Mouse (Mus musculus): Measurements from ENCODE around the gene Moxd1. TPM values are rescaled to one million over a fixed set of nuclear protein-coding genes. Genes with fewer than 3 reads are reported as not detected.

Moxd1 gene
- 0.26 and 2.7 TPM in 2 replicates for polyA plus RNA-seq (2014; fragmentation: Nextera tagmentation; extraction: Ambion mirVana)

GRCm38 (mm10) chr10:24223449-24224143 is at the start of gene Moxd1:
Gene Moxd1 (plus strand): TSS chr10:24223517.
- Histone ChIP-seq H3K36me3 (ENCODE audit: control insufficient read depth, insufficient read depth, low read length) (no peaks in the 10 kb centered on the region), H3K4me1 (ENCODE audit: control insufficient read depth, insufficient read depth, low read length) (peaks cover 10% of the 10 kb centered on the region; the same call in 1 of the 2 replicates), H3K4me2 (ENCODE audit: low read length) (peak within 1 kb of the TSS; percentile 87), H3K4me3 (replicated peaks; ENCODE audit: low read depth, low read length) (peak within 1 kb of the TSS; percentile 46), H3K27me3 (ENCODE audit: control insufficient read depth, insufficient read depth, low read length) (peaks cover 21% of the 10 kb centered on the region), H3K9ac (replicated peaks; ENCODE audit: low read length) (peak within 1 kb of the TSS; percentile 43), H3K9me3 (ENCODE audit: control insufficient read depth, low read length) (no peaks in the 10 kb centered on the region), H3K27ac (replicated peaks; ENCODE audit: low read depth, low read length) (no peak within 1 kb of the TSS)
- ATAC-seq (ENCODE audit: low FRiP score, low TSS enrichment) (peak; percentile 62; the same call in 1 of the 2 replicates), DNase-seq (peak; percentile 64)
- WGBS = 1% methylated on average over 54 of the region's 56 CpGs

- no peak for ATAC-seq (ENCODE audit: low FRiP score, low TSS enrichment)
Observed at GRCm38 (mm10) chr10:24190392-24190791, 32.9 kb upstream of the Moxd1 start.

GRCm38 (mm10) chr10:24191977-24192376 is 31.3 kb upstream of the Moxd1 start:
- WGBS = 56% methylated on average over 1 of the region's 1 CpGs
- Histone ChIP-seq H3K4me2 (ENCODE audit: low read length) (no peak overlapping the region), H3K4me3 (replicated peaks; ENCODE audit: low read depth, low read length) (no peak overlapping the region), H3K27ac (replicated peaks; ENCODE audit: low read depth, low read length) (no peak overlapping the region), H3K36me3 (ENCODE audit: control insufficient read depth, insufficient read depth, low read length) (peaks cover 15% of the 10 kb centered on the region), H3K27me3 (ENCODE audit: control insufficient read depth, insufficient read depth, low read length) (no peaks in the 10 kb centered on the region), H3K4me1 (ENCODE audit: control insufficient read depth, insufficient read depth, low read length) (no peaks in the 10 kb centered on the region), H3K9me3 (ENCODE audit: control insufficient read depth, low read length) (no peaks in the 10 kb centered on the region), H3K9ac (replicated peaks; ENCODE audit: low read length) (no peak overlapping the region)
- DNase-seq (peak; percentile 59), ATAC-seq (ENCODE audit: low FRiP score, low TSS enrichment) (no peak)

More at GRCm38 (mm10) chr10:24190392-24190791, 32.9 kb upstream of the Moxd1 start:
- Histone ChIP-seq H3K27me3 (ENCODE audit: control insufficient read depth, insufficient read depth, low read length) (no peaks in the 10 kb centered on the region), H3K9me3 (ENCODE audit: control insufficient read depth, low read length) (no peaks in the 10 kb centered on the region), H3K4me1 (ENCODE audit: control insufficient read depth, insufficient read depth, low read length) (no peaks in the 10 kb centered on the region), H3K4me2 (ENCODE audit: low read length) (no peak overlapping the region), H3K9ac (replicated peaks; ENCODE audit: low read length) (no peak overlapping the region), H3K36me3 (ENCODE audit: control insufficient read depth, insufficient read depth, low read length) (peaks cover 27% of the 10 kb centered on the region), H3K4me3 (replicated peaks; ENCODE audit: low read depth, low read length) (no peak overlapping the region), H3K27ac (replicated peaks; ENCODE audit: low read depth, low read length) (no peak overlapping the region)
- 65% methylated on average over 7 of the region's 7 CpGs for WGBS
- peak; percentile 16 for DNase-seq

- no peaks in the 10 kb centered on the region for H3K27me3 ChIP-seq (ENCODE audit: control insufficient read depth, insufficient read depth, low read length)
- H3K36me3 ChIP-seq (ENCODE audit: control insufficient read depth, insufficient read depth, low read length) = no peaks in the 10 kb centered on the region
- no peak overlapping the region for H3K9ac ChIP-seq (replicated peaks; ENCODE audit: low read length)
- DNase-seq (no peak), ATAC-seq (ENCODE audit: low FRiP score, low TSS enrichment) (no peak)
- H3K27ac ChIP-seq (replicated peaks; ENCODE audit: low read depth, low read length) = no peak overlapping the region
- no peaks in the 10 kb centered on the region for H3K4me1 ChIP-seq (ENCODE audit: control insufficient read depth, insufficient read depth, low read length)
- H3K9me3 ChIP-seq (ENCODE audit: control insufficient read depth, low read length) = no peaks in the 10 kb centered on the region
- H3K4me2 ChIP-seq (ENCODE audit: low read length) = no peak overlapping the region
- no peak overlapping the region for H3K4me3 ChIP-seq (replicated peaks; ENCODE audit: low read depth, low read length)
- WGBS = 51% methylated on average over 12 of the region's 12 CpGs
Observed at GRCm38 (mm10) chr10:24199303-24199702, 24.0 kb upstream of the Moxd1 start.

GRCm38 (mm10) chr10:24200099-24200498 is 23.2 kb upstream of the Moxd1 start:
- Histone ChIP-seq H3K4me1 (ENCODE audit: control insufficient read depth, insufficient read depth, low read length) (no peaks in the 10 kb centered on the region), H3K9ac (replicated peaks; ENCODE audit: low read length) (no peak overlapping the region), H3K27ac (replicated peaks; ENCODE audit: low read depth, low read length) (no peak overlapping the region), H3K36me3 (ENCODE audit: control insufficient read depth, insufficient read depth, low read length) (no peaks in the 10 kb centered on the region), H3K9me3 (ENCODE audit: control insufficient read depth, low read length) (no peaks in the 10 kb centered on the region), H3K4me3 (replicated peaks; ENCODE audit: low read depth, low read length) (no peak overlapping the region), H3K4me2 (ENCODE audit: low read length) (no peak overlapping the region), H3K27me3 (ENCODE audit: control insufficient read depth, insufficient read depth, low read length) (no peaks in the 10 kb centered on the region)
- DNase-seq = no peak
- no peak for ATAC-seq (ENCODE audit: low FRiP score, low TSS enrichment)
- WGBS = 85% methylated on average over 3 of the region's 3 CpGs

GRCm38 (mm10) chr10:24210075-24210474 is 13.2 kb upstream of the Moxd1 start:
- no peak for ATAC-seq (ENCODE audit: low FRiP score, low TSS enrichment)
- Histone ChIP-seq H3K4me2 (ENCODE audit: low read length) (no peak overlapping the region), H3K4me3 (replicated peaks; ENCODE audit: low read depth, low read length) (no peak overlapping the region), H3K36me3 (ENCODE audit: control insufficient read depth, insufficient read depth, low read length) (no peaks in the 10 kb centered on the region), H3K4me1 (ENCODE audit: control insufficient read depth, insufficient read depth, low read length) (no peaks in the 10 kb centered on the region), H3K27me3 (ENCODE audit: control insufficient read depth, insufficient read depth, low read length) (no peaks in the 10 kb centered on the region), H3K9me3 (ENCODE audit: control insufficient read depth, low read length) (no peaks in the 10 kb centered on the region), H3K9ac (replicated peaks; ENCODE audit: low read length) (no peak overlapping the region), H3K27ac (replicated peaks; ENCODE audit: low read depth, low read length) (no peak overlapping the region)
- WGBS = 90% methylated on average over 6 of the region's 6 CpGs
- no peak for DNase-seq

GRCm38 (mm10) chr10:24213297-24213696 is 10.0 kb upstream of the Moxd1 start:
- Histone ChIP-seq H3K4me1 (ENCODE audit: control insufficient read depth, insufficient read depth, low read length) (no peaks in the 10 kb centered on the region), H3K27ac (replicated peaks; ENCODE audit: low read depth, low read length) (no peak overlapping the region), H3K9me3 (ENCODE audit: control insufficient read depth, low read length) (no peaks in the 10 kb centered on the region), H3K36me3 (ENCODE audit: control insufficient read depth, insufficient read depth, low read length) (no peaks in the 10 kb centered on the region), H3K27me3 (ENCODE audit: control insufficient read depth, insufficient read depth, low read length) (no peaks in the 10 kb centered on the region), H3K9ac (replicated peaks; ENCODE audit: low read length) (no peak overlapping the region), H3K4me2 (ENCODE audit: low read length) (no peak overlapping the region), H3K4me3 (replicated peaks; ENCODE audit: low read depth, low read length) (no peak overlapping the region)
- DNase-seq (no peak), ATAC-seq (ENCODE audit: low FRiP score, low TSS enrichment) (no peak)
- 69% methylated on average over 5 of the region's 5 CpGs for WGBS

GRCm38 (mm10) chr10:24217558-24218268 is 5.6 kb upstream of the Moxd1 start:
- H3K9ac ChIP-seq (replicated peaks; ENCODE audit: low read length) = no peak overlapping the region
- no peaks in the 10 kb centered on the region for H3K4me1 ChIP-seq (ENCODE audit: control insufficient read depth, insufficient read depth, low read length)
- no peak for DNase-seq
- no peak overlapping the region for H3K4me2 ChIP-seq (ENCODE audit: low read length)
- no peak overlapping the region for H3K27ac ChIP-seq (replicated peaks; ENCODE audit: low read depth, low read length)
- H3K9me3 ChIP-seq (ENCODE audit: control insufficient read depth, low read length) = no peaks in the 10 kb centered on the region
- no peak overlapping the region for H3K4me3 ChIP-seq (replicated peaks; ENCODE audit: low read depth, low read length)
- ATAC-seq (ENCODE audit: low FRiP score, low TSS enrichment) = no peak
- WGBS = 60% methylated on average over 6 of the region's 6 CpGs
- H3K36me3 ChIP-seq (ENCODE audit: control insufficient read depth, insufficient read depth, low read length) = no peaks in the 10 kb centered on the region
- no peaks in the 10 kb centered on the region for H3K27me3 ChIP-seq (ENCODE audit: control insufficient read depth, insufficient read depth, low read length)
